Mouse (Mus musculus): ENCODE data around the gene Flt3l. TPM values are rescaled to one million over a fixed set of nuclear protein-coding genes. Genes with fewer than 3 reads are reported as not detected.
"Not testable (repeated sequence)": the region's sequence is repeated elsewhere in the genome, so short reads cannot be mapped to it uniquely, and the experiment has no call there.

The Flt3l gene
- polyA plus RNA-seq, 1 experiment from 2014 or later, result 5.1 TPM

DNA sequence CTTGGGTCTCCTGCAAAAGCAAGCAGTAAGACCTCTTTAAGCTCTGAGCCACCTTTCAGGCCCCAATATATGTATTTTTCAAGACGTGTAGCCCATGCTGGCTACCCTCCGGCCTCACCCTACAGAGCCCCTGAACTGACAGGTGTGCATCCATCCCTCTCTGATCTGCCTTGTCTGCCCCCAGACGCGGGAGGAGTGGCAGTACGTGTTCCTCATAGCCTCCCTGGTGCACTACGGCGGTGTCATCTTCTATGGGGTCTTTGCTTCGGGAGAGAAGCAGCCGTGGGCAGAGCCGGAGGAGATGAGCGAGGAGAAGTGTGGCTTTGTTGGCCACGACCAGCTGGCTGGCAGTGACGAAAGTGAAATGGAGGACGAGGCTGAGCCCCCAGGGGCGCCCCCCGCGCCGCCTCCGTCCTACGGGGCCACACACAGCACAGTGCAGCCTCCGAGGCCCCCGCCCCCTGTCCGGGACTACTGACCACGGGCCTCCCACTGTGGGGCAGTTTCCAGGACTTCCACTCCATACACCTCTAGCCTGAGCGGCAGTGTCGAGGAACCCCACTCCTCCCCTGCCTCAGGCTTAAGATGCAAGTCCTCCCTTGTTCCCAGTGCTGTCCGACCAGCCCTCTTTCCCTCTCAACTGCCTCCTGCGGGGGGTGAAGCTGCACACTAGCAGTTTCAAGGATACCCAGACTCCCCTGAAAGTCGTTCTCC, 38.5 kb upstream of the Flt3l start:
- H3K27me3 ChIP-seq (replicated peaks; ENCODE audit: insufficient read depth, low read length), result peaks cover 55% of the 10 kb centered on the region
- H3K9ac ChIP-seq (replicated peaks; ENCODE audit: low read depth), result no peak overlapping the region
- H3K4me3 ChIP-seq (ENCODE audit: low read depth, low read length), result no peak overlapping the region
- H3K36me3 ChIP-seq (ENCODE audit: insufficient read depth, low read length), result no peaks in the 10 kb centered on the region
- no peaks in the 10 kb centered on the region; the same call in 1 of the 2 replicates for H3K9me3 ChIP-seq (ENCODE audit: low read length)
- 6% methylated on average over 26 of the region's 29 CpGs for WGBS
- no peak overlapping the region for H3K4me2 ChIP-seq (replicated peaks; ENCODE audit: low read depth, low read length)
- H3K27ac ChIP-seq (ENCODE audit: low read length), result no peak overlapping the region
- no peak for TF ChIP-seq EP300 (IDR thresholded peaks at IDR 0.05)
- no peak for TF ChIP-seq CTCF (IDR thresholded peaks at IDR 0.05)
- no peaks in the 10 kb centered on the region for H3K4me1 ChIP-seq (ENCODE audit: insufficient read depth, low read depth, low read length)
- no peak for DNase-seq (ENCODE audit: low spot score)
- peak; percentile 12; the same call in 1 of the 2 replicates for ATAC-seq

DNA sequence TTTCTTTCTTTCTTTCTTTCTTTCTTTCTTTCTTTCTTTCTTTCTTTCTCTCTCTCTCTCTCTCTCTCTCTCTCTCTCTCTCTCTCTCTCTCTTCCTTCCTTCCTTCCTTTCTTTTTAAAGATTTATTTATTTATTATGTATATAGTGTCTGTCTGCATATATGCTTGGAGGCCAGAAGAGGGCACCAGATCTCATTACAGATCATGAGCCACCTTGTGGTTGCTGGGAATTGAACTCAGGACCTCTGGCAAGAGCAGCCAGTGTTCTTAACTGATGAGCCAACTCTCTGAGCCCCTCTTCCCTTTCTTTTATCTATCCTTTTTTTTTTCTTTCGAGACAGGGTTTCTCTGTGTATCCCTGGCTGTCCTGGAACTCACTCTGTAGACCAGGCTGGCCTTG, 37.5 kb upstream of the Flt3l start:
- DNase-seq (ENCODE audit: low spot score), result peak; percentile 41
- H3K36me3 ChIP-seq (ENCODE audit: insufficient read depth, low read length); H3K4me2 ChIP-seq (replicated peaks; ENCODE audit: low read depth, low read length); H3K27ac ChIP-seq (ENCODE audit: low read length); ATAC-seq; H3K4me3 ChIP-seq (ENCODE audit: low read depth, low read length); H3K9me3 ChIP-seq (ENCODE audit: low read length); H3K9ac ChIP-seq (replicated peaks; ENCODE audit: low read depth); H3K4me1 ChIP-seq (ENCODE audit: insufficient read depth, low read depth, low read length): not testable (repeated sequence)
- TF ChIP-seq CTCF (IDR thresholded peaks at IDR 0.05), result peak; percentile 65
- 56% methylated on average over 1 of the region's 1 CpGs for WGBS
- peaks cover 55% of the 10 kb centered on the region for H3K27me3 ChIP-seq (replicated peaks; ENCODE audit: insufficient read depth, low read length)

DNA sequence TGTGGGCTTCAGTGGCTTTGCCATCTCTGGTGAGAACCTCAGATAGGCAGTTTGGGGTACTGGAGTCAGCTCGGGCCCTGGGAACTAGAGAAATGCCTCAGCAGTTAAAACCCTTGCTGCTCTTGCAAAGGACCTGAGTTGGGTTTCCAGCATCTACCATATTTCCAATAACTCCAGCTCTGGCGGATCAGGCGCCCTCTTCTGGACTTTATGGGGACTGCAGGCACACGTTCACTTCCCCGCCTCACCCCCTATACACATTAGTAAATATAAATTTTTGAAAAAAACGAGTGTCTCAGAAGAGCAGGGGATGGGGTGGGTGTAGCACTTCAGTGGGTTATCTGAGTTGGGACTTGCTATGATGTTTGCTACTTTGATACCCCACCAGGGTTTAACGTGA, 36.7 kb upstream of the Flt3l start:
- H3K36me3 ChIP-seq (ENCODE audit: insufficient read depth, low read length), result no peaks in the 10 kb centered on the region
- peaks cover 57% of the 10 kb centered on the region for H3K27me3 ChIP-seq (replicated peaks; ENCODE audit: insufficient read depth, low read length)
- H3K9ac ChIP-seq (replicated peaks; ENCODE audit: low read depth), result no peak overlapping the region
- TF ChIP-seq CTCF (IDR thresholded peaks at IDR 0.05) (peak; percentile 51), EP300 (IDR thresholded peaks at IDR 0.05) (no peak)
- H3K27ac ChIP-seq (ENCODE audit: low read length), result no peak overlapping the region
- H3K4me3 ChIP-seq (ENCODE audit: low read depth, low read length), result no peak overlapping the region
- WGBS, result 47% methylated on average over 7 of the region's 7 CpGs
- no peak overlapping the region for H3K4me2 ChIP-seq (replicated peaks; ENCODE audit: low read depth, low read length)
- ATAC-seq (no peak), DNase-seq (ENCODE audit: low spot score) (no peak)
- H3K4me1 ChIP-seq (ENCODE audit: insufficient read depth, low read depth, low read length), result no peaks in the 10 kb centered on the region
- no peaks in the 10 kb centered on the region; the same call in 1 of the 2 replicates for H3K9me3 ChIP-seq (ENCODE audit: low read length)

DNA sequence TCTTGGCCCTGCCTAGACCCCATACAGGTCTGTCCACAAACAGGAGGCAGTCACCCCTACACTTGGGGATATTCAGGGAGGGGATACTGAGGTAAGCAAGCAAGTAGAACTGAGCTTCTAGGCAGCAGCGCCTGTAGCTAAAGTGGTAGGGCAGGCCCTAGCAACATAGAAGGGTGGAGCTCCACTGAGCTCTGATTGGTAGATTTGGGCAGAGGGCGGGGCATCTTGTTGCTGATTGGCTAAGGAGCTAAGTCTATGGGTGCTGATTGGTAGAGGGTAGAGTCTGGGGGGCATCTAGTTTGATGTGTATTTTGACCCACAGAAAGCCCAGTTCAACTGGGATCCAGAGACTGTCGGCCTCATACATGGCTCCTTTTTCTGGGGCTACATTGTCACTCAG, 33.3 kb upstream of the Flt3l start:
- no peak overlapping the region for H3K9ac ChIP-seq (replicated peaks; ENCODE audit: low read depth)
- peaks cover 55% of the 10 kb centered on the region for H3K27me3 ChIP-seq (replicated peaks; ENCODE audit: insufficient read depth, low read length)
- no peaks in the 10 kb centered on the region for H3K36me3 ChIP-seq (ENCODE audit: insufficient read depth, low read length)
- H3K9me3 ChIP-seq (ENCODE audit: low read length), result no peaks in the 10 kb centered on the region; the same call in 1 of the 2 replicates
- H3K4me3 ChIP-seq (ENCODE audit: low read depth, low read length), result no peak overlapping the region
- DNase-seq (ENCODE audit: low spot score) (no peak), ATAC-seq (no peak)
- WGBS, result 89% methylated on average over 3 of the region's 3 CpGs
- H3K4me1 ChIP-seq (ENCODE audit: insufficient read depth, low read depth, low read length), result no peaks in the 10 kb centered on the region
- H3K27ac ChIP-seq (ENCODE audit: low read length), result no peak overlapping the region
- H3K4me2 ChIP-seq (replicated peaks; ENCODE audit: low read depth, low read length), result no peak overlapping the region
- TF ChIP-seq EP300 (IDR thresholded peaks at IDR 0.05) (no peak), CTCF (IDR thresholded peaks at IDR 0.05) (no peak)

DNA sequence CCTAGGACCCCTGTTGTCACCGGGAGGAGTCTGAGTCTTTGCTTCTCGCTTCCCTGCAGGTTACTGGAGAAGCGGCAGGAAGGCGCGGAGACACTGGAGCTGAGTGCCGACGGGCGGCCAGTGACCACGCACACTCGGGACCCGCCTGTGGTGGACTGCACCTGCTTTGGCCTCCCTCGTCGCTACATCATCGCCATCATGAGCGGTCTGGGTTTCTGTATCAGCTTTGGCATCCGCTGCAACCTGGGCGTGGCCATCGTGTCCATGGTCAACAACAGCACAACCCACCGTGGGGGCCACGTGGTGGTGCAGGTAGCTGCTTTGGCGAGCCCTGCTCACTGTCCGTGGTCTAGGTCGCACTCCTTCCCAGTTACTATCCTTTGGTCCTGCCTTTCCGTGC, 32.4 kb upstream of the Flt3l start:
- H3K9ac ChIP-seq (replicated peaks; ENCODE audit: low read depth), result no peak overlapping the region
- DNase-seq (ENCODE audit: low spot score) (no peak), ATAC-seq (no peak)
- no peaks in the 10 kb centered on the region; the same call in 1 of the 2 replicates for H3K9me3 ChIP-seq (ENCODE audit: low read length)
- no peaks in the 10 kb centered on the region for H3K36me3 ChIP-seq (ENCODE audit: insufficient read depth, low read length)
- no peak overlapping the region for H3K27ac ChIP-seq (ENCODE audit: low read length)
- H3K4me3 ChIP-seq (ENCODE audit: low read depth, low read length), result no peak overlapping the region
- no peak overlapping the region for H3K4me2 ChIP-seq (replicated peaks; ENCODE audit: low read depth, low read length)
- peaks cover 62% of the 10 kb centered on the region for H3K27me3 ChIP-seq (replicated peaks; ENCODE audit: insufficient read depth, low read length)
- whole genome bisulfite sequencing, result 11% methylated on average over 24 of the region's 24 CpGs
- TF ChIP-seq EP300 (IDR thresholded peaks at IDR 0.05) (no peak), CTCF (IDR thresholded peaks at IDR 0.05) (no peak)
- H3K4me1 ChIP-seq (ENCODE audit: insufficient read depth, low read depth, low read length), result no peaks in the 10 kb centered on the region

DNA sequence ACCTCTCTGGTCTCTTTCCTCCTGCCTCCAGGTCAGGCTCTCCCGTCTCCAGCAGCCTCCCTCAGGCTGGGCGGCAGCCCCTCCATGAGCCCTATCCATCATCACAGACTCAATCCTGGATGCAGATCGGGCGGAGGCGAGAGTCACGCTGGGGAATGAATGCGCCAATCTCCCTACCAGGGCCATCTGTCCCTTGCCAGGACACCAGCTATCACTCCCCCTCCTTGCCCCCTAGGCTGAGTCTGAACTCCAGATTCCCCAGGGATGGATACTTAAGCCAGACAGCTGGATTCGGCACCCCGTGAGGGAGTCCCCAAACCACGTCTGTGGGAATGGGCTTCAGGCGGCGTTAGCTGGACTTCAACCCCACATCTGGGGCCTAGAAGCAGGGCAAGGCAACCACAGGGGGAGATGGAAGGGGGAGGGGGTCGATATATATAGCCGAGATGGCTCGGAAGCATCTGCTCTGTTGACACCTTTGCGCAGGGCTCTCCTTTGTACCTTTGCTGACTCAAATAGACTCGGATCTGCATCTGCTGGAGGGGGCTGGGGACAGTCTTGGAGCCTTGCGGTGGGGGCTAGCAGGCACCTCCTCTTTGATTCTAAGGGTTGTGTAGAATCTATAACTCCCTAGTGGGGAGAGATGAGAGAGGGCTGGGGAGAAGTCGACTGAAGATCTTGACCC, 31.7 kb upstream of the Flt3l start:
- no peak overlapping the region for H3K4me3 ChIP-seq (ENCODE audit: low read depth, low read length)
- no peaks in the 10 kb centered on the region for H3K36me3 ChIP-seq (ENCODE audit: insufficient read depth, low read length)
- H3K4me2 ChIP-seq (replicated peaks; ENCODE audit: low read depth, low read length), result no peak overlapping the region
- H3K27me3 ChIP-seq (replicated peaks; ENCODE audit: insufficient read depth, low read length), result peaks cover 67% of the 10 kb centered on the region
- no peak overlapping the region for H3K9ac ChIP-seq (replicated peaks; ENCODE audit: low read depth)
- no peak for TF ChIP-seq EP300 (IDR thresholded peaks at IDR 0.05)
- TF ChIP-seq CTCF (IDR thresholded peaks at IDR 0.05), result no peak
- DNase-seq (ENCODE audit: low spot score) (no peak), ATAC-seq (no peak)
- no peak overlapping the region for H3K27ac ChIP-seq (ENCODE audit: low read length)
- no peaks in the 10 kb centered on the region for H3K4me1 ChIP-seq (ENCODE audit: insufficient read depth, low read depth, low read length)
- WGBS, result 4% methylated on average over 19 of the region's 19 CpGs
- H3K9me3 ChIP-seq (ENCODE audit: low read length), result no peaks in the 10 kb centered on the region; the same call in 1 of the 2 replicates

All from lung, postnatal 0 days (tissue).